Mouse (Mus musculus): ENCODE results near the gene Atrip. TPM values are rescaled to one million over a fixed set of nuclear protein-coding genes. Genes with fewer than 3 reads are reported as not detected.
A peak's percentile ranks its signal among the peaks of the same experiment; 100 is the strongest.

The Atrip gene
- total RNA-seq, 4 experiments from 2014 or later = 8.7 to 11.5 (median 10.7) TPM

DNA sequence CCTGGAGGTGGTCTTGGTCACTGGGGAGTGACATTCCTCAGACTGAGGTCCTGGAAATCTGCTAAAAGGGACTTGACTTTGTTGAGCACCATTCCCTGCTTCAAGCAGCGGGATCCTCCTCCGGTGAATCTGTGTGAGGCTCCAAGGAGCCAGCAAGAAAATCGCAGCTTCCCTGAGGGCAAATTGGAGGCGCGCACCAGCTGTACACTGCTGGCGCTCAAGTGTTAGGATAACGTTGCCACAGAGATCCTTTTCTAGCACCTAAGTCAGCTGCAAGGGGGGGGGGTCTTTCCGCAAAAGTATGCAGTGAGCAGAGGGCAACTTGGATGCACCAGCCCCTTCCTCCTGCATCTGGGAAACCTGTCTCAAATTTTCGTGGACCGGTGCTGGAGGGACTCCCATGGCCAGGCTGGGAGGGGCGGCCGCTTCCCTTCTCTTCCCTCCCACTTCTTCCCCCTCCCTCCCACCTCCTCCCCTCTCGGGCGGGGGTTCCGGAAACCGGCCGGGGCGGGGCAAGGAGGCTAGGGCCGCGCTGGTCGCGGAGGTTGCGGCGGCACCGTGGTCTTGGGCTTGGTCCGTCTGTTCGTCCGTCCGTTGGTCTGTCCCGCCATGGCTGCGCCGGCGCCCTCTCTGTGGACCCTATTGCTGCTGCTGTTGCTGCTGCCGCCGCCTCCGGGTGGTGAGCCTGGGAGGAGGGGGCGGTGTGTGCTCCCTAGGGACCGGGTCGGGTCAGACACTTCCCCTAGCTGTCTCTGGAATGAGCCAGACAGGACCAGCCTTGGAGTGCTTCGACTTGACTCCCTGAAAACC is 35.6 kb downstream of the Atrip start, which contains the start of gene Shisa5:
Gene Shisa5, plus strand, starts transcription at position 480 of the 810 bp plus-strand sequence.
- peak; percentile 57 to 67 for DNase-seq (ENCODE audit: low spot score in 2 of 2)

DNA sequence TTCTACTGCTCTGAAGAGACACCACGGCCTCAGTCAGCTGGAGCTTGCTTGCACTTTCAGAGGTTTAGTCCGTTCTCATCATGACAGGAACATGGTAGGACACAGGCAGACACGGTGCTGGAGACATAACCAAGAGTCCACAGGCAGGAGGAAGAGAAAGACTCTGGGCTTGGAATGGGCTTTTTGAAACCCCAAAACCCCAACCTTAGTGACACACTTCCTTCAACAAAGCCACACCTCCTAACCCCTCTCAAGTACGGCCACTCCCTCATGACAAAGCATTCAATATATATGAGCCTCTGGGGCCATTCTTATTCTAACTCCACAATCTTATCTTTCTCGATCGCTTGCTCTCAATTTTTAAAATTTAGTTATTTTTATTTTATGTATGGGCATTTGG is 41.5 kb downstream of the Atrip start:
- no peak for DNase-seq (ENCODE audit: low spot score in 2 of 2)

- no peak for DNase-seq (ENCODE audit: low spot score in 2 of 2)
These were observed 42.2 kb downstream of the Atrip start for GRCm38 (mm10) chr9:109031686-109032085.

GRCm38 (mm10) chr9:109031001-109031400 is 42.9 kb downstream of the Atrip start:
- no peak for DNase-seq (ENCODE audit: low spot score in 2 of 2)

- no peak for DNase-seq (ENCODE audit: low spot score in 2 of 2)
These were observed 43.6 kb downstream of the Atrip start for GRCm38 (mm10) chr9:109030312-109030711.

- DNase-seq (ENCODE audit: low spot score in 2 of 2) = no peak
These were observed 45.0 kb downstream of the Atrip start for GRCm38 (mm10) chr9:109028919-109029318.

- DNase-seq (ENCODE audit: low spot score in 2 of 2) = no peak
These were observed 45.5 kb downstream of the Atrip start for GRCm38 (mm10) chr9:109028421-109028820.

- peak in 1 of 2 experiments; percentile 61 for DNase-seq (ENCODE audit: low spot score in 2 of 2)
These were observed 46.4 kb downstream of the Atrip start for GRCm38 (mm10) chr9:109027521-109027920.

- no peak for DNase-seq (ENCODE audit: low spot score in 2 of 2)
These were observed 50.8 kb downstream of the Atrip start for GRCm38 (mm10) chr9:109022866-109023685.

DNA sequence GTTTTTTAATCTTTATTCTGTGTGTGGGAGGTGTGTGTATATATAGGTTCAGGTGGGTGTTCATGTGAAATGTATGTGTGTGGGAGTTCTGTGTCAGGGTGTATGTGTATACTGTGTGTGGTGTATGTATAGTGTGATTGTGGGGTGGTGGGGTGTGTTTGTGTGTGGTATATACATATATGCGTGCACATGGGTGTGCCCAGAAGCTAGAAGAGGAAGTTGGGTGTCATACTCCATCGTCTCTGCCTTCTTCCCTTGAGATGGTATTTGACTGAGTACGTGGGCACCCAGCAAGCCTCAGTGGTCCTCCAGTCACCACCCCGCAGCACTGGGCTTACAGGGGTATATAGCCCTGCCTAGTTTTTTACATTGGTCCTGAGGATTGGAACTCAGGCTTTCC is 52.5 kb downstream of the Atrip start:
- DNase-seq (ENCODE audit: low spot score in 2 of 2) = no peak

- no peak for DNase-seq (ENCODE audit: low spot score in 2 of 2)
These were observed 56.8 kb downstream of the Atrip start for GRCm38 (mm10) chr9:109016973-109017604.

- DNase-seq (ENCODE audit: low spot score in 2 of 2) = no peak
These were observed 58.5 kb downstream of the Atrip start for GRCm38 (mm10) chr9:109015397-109015796.

DNA sequence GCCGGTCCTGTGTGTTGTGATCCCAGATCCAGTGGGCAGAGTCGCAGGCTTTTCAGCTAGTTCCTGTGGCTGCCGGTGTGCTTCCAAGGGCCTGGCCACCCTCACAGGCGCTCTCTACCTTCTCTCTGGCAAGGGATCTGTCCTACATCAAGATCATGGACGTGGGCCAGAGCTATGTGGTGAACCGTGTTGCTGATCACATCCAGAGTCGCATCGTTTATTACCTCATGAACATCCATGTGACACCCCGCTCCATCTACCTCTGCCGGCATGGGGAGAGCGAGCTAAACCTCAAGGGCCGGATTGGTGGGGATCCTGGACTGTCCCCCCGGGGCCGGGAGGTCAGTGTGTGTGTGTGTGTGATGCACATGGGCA is 63.6 kb downstream of the Atrip start:
- DNase-seq (ENCODE audit: low spot score in 2 of 2) = peak in 1 of 2 experiments; percentile 36

- peak; percentile 82 to 87 for DNase-seq (ENCODE audit: low spot score in 2 of 2)
These were observed 64.1 kb downstream of the Atrip start for GRCm38 (mm10) chr9:109009636-109010315.

DNA sequence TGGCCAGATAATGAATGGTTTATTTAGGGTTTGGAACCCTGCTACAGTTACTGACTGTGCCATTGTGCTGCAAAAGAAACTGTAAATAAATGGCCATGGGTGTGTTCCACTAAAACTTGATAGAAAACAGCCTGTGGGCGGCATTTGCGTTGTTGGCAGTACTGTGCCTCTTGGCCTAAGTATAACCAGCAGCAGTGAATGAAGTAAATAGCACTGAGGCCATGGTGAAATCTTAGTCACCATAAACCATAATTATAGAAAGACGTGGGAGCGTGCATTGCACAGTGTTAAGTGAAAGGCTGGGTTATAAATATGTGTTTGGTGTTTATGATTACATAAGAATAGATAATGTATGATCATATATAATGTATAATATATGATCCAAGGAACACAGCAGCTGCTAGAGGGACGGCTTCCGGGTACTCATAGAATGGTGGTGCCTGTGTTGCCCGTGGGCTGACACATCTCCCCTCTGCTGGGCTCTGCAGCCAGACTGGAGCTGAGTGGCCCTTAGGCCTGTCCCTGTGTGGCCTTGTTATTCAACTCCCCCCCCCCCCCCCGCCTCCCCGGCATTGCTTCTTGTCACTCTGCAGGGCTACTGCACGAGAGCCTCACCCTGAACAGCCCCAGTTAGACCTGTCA is 64.8 kb downstream of the Atrip start:
- no peak for DNase-seq (ENCODE audit: low spot score in 2 of 2)

DNA sequence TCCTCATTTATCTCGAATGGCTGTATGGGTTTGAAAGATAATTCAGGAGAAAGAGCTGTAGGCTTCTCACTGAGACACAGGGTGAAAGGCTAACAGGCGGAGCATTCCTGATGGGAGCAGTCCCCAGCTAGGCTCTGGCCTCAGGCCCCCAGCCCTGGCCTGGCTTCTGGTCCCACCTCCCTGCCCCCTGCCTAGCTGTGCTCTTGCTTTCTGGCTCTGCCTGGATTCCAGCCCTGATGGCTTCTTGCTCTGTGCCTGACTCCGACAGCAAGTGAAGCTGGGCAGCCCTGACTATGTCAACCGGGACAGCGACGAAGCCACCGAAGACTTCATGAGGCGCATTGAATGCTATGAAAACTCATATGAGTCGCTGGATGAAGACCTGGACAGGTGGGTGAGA is 65.8 kb downstream of the Atrip start:
- DNase-seq (ENCODE audit: low spot score in 2 of 2) = no peak

Other genes starting within 250 kb of the Atrip start
- under 1 TPM in 1 of 4 experiments, not detected in 3; 0.05 TPM for gene Celsr3, start 247.8 kb downstream of the Atrip start, total RNA-seq (2022)
- gene Slc26a6, start 220.8 kb downstream of the Atrip start, total RNA-seq (2022) = 10 to 100 TPM; 14.6 to 25.3 (median 16.4) TPM
- under 1 TPM in 1 of 4 experiments, not detected in 3; 0.53 TPM for gene Tmem89, start 159.5 kb downstream of the Atrip start, total RNA-seq (2022)
- 100 to 1,000 TPM; 799 to 932 (median 902) TPM for gene Uqcrc1, start 137.5 kb downstream of the Atrip start, total RNA-seq (2022)
- gene Col7a1, start 120.5 kb downstream of the Atrip start, total RNA-seq (2022) = 1 to 10 TPM; 1.2 to 3.1 (median 2.2) TPM
- 1 to 10 TPM in 1 of 4 experiments, under 1 TPM in 2, not detected in 1; 0.27 to 1.2 (median 0.51) TPM for gene Ucn2, start 88.1 kb downstream of the Atrip start, total RNA-seq (2022)
- gene Pfkfb4, start 82.3 kb downstream of the Atrip start, total RNA-seq (2022) = 10 to 100 TPM; 21.5 to 37.8 (median 35.0) TPM
- gene Shisa5, start 35.6 kb downstream of the Atrip start, total RNA-seq (2022) = 10 to 100 TPM in 2 of 4 experiments, 1 to 10 TPM in 2; 7.0 to 11.8 (median 9.1) TPM
- 10 to 100 TPM; 11.4 to 17.2 (median 13.0) TPM for gene Trex1, start 14.4 kb downstream of the Atrip start, total RNA-seq (2022)
- 1 to 10 TPM; 6.7 to 8.6 (median 7.8) TPM for gene Ccdc51, start 8.4 kb upstream of the Atrip start, total RNA-seq (2022)
- gene Tma7, start 8.5 kb upstream of the Atrip start, total RNA-seq (2022) = 100 to 1,000 TPM; 297 to 369 (median 354) TPM
- gene Plxnb1, start 21.3 kb upstream of the Atrip start, total RNA-seq (2022) = under 1 TPM; 0.58 to 0.87 (median 0.74) TPM
- not detected for gene Fbxw21, start 87.9 kb upstream of the Atrip start, total RNA-seq (2022)
- gene Fbxw13, start 121.9 kb upstream of the Atrip start, total RNA-seq (2022) = not detected
- not detected for gene Fbxw20, start 160.6 kb upstream of the Atrip start, total RNA-seq (2022)
- not detected for gene Fbxw14, start 213.6 kb upstream of the Atrip start, total RNA-seq (2022)

Measured in gastrocnemius, adult 8-10 months (tissue).